Mouse (Mus musculus) left cerebral cortex, postnatal 4 days (tissue): ENCODE results near the gene Cnp. TPM values are rescaled to one million over a fixed set of nuclear protein-coding genes. Genes with fewer than 3 reads are reported as not detected.
"Not testable (repeated sequence)": the region's sequence is repeated elsewhere in the genome, so short reads cannot be mapped to it uniquely, and the experiment has no call there.

Experiments
- DNase-seq: peaks from one replicate; pipeline ENCODE4 v3.0.0-alpha.2; 2022
- intact Hi-C: fragments of 180-260 bp; cut with DNase I; formaldehyde crosslinking; loops from one replicate; pipeline ENCODE4 v1.15.1; 2025
- total RNA-seq, 2 experiments: library from RNA; stranded (reverse); gene quantifications; 2 replicates each; pipeline ENCODE4 v1.2.3; 2021

Cnp gene
- total RNA-seq, 2 experiments from 2014 or later, result 25.6 to 29.6 TPM

DNA sequence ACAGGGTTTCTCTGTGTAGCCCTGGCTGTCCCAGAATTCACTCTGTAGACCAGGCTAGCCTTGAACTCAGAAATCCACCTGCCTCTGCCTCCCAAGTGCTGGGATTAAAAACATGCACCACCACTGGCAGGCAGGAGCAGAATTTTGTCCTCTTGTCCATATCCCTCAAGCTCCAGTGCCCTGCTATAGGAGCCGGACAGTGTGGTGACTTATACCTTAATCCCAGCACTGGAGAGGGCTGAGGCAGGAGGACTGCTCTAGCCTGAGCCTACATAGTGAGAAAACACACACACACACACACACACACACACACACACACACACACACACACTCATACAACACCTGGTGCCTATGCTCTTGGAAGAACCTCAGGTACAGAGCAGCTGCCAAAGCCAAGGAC, 7.7 kb downstream of the Cnp start:
- intact Hi-C loops, result not testable (repeated sequence)

DNA sequence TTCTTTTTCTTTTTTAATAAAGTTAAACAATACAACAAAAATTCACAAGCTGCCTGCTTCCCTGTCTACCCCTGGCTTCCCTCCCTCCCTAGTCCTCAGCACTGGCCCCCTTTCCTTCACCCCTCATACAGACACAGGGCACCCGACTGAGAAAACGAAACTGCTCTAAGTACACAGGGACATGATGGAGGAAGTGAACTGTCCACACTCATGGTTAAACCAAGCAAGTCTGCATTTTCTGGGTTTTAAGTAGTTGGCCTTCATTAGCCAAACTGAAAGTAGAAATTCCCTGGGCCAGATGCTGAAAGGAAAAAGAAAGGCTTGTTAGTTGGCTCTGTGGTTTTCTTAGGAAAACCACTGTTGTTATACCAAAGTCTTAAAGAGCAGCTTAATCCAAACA, 8.1 kb downstream of the Cnp start:
- intact Hi-C loops, result no loop called here
- DNase-seq, result no peak

More for the DNA sequence above, 7.7 kb downstream of the Cnp start:
- not testable (repeated sequence) for DNase-seq

DNA sequence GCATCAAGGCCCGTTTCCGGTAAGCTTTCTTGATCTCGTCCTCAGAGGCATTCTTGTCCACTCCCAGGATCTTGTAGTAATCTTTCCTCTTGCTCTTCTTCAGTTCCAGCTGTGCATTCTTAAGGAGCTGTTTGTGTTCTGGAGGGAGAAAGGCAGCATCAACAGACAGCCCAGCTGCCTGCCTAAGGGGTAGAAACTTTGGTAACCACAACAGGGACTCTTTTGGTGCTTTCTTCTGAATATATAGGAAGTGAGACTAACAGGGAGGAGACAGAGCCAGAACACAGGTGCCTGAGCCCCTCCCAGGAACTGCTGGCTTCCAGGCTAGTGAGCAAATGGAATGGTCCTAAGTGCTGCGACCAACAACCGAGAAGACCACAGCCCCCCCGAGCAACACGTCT, 9.9 kb downstream of the Cnp start:
- no peak for DNase-seq
- intact Hi-C loops, result no loop called here

DNA sequence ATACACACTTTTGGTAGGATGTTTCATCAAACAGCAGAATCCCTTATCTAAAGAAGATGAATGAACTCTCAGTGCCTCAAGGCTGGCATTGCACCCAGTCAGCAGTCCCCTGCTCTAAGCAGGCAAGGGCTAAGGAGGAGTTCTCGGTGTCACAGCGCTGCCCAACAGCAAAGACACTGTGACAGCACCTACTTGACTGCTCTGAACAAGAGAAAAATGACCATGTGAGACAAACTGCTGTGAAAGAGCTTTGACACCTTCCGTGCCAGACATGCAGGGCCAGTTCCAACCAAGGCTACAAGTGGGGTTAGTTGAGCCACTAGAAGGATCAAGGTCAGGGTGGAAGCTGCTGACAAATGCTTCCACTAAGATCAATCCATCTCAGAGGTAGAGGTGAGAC, 10.4 kb downstream of the Cnp start:
- DNase-seq, result no peak
- intact Hi-C loops, result no loop called here

DNA sequence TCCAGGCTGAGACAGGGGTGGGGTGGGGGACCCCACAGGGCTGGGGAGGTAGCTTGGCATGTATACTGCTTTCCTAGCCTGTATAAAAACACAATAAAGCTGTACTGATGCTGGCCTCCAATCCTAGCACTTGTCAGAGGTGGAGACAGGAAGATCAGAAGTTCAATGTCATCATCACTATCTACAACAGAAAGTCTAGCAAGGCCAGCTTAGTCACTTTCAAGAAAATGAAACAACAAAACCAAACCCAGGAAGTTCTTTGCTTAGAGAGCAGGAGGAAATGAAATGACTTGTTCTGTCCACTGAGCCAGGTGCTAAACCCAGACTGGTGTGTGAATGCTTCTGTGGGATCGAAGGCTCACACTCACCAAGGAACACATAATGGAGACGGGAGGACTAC, 13.8 kb downstream of the Cnp start:
- intact Hi-C loops, result no loop called here
- no peak for DNase-seq

DNA sequence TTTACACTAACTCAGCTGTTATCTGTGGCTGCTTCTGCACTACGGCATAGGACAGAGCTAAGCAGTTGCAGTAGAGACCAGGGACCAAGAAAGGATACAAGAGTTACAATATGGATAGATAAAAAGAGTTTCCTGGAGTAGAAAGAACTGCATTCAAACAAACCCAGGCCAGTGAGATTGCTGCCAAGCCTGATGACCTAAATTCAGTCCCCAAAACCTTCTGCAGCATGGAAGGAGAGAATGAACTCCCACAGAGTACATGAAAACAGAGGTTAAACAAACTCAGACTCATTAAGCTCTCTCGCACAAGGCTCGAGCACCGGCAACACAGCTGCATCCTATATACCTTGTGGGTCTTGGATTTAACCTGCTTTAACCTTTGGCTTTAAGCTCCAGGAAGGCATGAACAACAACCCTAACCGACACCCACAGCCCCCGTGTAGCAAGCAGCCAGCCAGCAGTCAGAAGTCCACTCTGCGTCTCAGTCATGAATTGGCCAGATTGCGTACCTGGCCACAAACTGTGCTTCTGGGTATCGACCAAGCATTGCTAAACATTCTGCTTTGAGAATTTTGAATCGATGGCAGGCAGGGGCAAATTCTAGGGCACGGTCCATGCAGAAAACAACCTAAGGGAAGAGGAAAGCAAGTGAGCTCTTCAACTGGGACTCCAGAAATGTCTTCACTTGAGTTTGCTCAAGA, 17.8 kb downstream of the Cnp start:
- intact Hi-C loops, result no loop called here
- no peak for DNase-seq

DNA sequence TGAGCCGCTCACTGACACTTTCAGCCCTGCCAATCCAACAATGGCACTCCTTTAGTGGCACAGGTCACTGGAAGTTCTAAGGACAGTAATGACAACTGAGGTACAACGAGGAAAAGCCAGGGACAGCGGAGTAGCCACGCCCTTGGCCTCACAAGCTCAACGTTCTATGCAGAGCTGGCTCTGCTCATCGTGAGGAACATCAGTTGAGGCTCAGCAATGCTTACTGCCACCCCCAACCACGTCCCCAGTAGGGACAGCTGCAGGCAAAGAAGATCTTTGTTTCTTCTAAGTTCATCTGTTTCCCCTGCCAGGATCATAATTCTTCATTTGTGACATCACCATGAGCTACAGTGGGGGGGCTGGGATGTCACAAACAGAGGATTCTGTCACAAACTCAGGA, 19.9 kb downstream of the Cnp start:
- intact Hi-C loops, result no loop called here
- no peak for DNase-seq

DNA sequence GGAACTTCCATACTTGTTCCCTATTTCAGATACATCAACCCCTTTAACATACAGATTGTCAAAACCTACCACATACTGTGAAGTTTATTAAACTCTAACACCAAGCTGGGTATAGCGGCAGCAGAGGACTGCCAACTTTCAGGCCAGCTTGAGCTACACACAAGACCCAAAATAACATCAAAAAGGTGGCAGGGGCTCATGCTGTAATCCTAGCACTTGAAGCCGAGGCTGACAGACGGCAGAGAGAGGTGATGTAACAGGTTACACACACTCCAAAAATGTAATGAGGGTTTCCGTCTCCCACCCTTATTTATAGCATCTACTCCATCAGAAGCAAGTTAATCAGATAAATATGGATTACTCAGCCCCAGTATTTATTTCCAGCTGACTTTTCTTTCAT, 20.8 kb downstream of the Cnp start:
- no peak for DNase-seq
- intact Hi-C loops, result no loop called here

DNA sequence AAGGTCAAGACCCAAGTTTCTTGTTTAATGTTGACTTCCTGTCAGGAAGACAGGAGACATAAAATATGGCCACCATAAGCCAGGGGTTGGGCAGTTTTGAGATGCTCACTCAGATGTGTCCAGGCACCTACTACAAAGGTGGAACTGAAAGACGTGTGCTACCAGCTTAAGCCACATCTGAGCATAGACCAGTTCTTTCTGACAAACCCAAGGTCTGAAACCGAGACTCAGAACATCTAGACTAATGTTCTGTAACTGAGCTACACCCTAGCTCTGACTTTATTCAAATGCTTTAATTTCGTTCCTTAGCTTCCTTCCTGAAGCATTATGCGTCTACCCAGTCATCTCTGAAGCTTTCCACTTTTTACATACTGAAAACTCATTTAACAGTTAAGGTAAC, 23.4 kb downstream of the Cnp start:
- intact Hi-C loops, result no loop called here
- DNase-seq, result no peak

DNA sequence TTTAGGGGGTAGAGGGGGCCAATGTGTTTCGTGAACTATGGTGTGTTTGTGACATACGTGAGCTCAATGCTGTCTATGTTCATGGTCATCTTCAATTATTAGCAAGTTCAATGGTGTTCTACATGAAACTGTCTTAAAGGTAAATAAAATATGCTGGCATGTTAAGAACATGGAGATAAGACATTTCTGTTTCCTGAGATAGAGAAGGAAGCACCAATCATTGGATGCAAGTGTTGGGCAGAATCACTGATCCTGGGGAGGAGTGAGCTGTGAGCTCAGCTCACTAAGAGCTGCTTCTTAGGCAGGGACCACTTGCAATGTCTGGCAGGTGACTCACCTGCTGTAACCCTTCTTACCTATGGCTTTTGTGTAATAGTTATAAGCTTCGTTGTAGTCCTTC, 26.7 kb downstream of the Cnp start:
- intact Hi-C loops, result no loop called here
- no peak for DNase-seq

DNA sequence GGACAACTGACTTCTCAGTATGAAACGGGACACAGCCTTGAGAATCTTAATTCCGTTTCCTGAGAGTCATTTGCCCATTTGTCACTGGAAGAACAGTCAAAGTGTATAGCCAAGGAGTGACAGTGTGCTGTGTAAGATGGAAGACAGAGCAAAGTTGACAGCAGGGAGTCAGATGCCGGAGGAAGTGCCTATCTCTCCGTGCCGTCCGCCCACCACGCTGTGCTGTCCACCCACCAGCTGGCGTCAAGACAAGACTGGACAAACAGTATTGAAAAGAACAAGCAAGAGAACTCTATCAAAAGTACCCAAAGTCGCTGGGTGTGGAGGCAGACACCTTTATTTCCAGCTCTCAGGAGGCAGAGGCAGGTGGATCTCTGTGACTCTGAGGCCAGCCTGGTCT, 28.5 kb downstream of the Cnp start:
- no peak for DNase-seq
- intact Hi-C loops, result no loop called here

DNA sequence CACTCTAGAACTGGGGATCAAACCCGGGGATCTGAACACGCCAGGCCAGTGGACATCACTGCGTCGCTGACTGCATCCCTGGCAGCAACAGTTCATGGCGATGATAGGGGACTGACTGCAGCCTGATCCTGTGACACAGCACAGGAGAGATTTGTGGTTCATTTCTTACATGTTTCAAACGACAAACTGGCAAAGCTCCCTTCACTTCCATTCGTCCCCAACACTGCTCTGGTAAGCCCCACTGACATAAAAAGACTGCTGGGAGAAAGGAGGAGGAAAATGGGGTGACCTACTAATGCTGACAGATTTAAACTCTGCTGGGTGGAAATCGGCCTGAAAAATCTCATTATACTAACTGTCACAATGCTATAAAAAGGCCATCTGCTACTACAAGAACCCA, 29.1 kb downstream of the Cnp start:
- intact Hi-C loops, result no loop called here
- DNase-seq, result no peak

DNA sequence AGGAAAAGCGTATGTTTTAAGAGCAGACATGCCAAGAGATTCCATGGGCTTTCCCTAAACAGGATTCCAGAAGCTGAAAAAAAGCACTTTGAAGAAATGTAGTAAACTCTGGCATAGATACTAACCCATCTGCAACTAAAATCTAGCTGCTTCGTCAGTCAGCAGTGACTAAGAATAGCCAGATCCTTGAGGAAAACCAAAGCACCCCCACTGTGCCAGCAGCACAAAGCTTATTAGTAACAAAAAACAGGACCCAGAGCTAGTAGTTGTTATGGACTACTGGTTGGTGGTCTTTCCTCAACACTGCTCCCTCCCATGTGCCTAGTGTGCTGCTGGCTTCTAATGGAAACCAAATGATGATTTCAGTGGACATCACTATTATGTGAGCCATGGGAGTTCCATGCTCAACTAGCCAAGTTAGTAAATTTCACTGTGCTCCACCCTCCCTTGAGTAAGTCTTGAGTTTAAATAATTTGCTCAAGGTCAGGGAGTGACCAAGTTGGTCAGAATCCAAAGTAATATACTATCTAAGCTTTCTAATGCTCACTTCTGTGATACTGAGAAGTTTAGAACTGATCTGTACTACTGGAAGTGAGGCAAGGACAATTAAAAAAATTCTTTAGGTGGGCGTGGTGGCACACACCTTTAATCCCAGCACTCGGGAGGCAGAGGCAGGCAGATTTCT, 29.8 kb downstream of the Cnp start:
- DNase-seq, result no peak
- intact Hi-C loops, result loop anchor here (5.0 kb wide), 1 partner anchor 32 kb away; the partner anchor contains the start of gene Cnp

DNA sequence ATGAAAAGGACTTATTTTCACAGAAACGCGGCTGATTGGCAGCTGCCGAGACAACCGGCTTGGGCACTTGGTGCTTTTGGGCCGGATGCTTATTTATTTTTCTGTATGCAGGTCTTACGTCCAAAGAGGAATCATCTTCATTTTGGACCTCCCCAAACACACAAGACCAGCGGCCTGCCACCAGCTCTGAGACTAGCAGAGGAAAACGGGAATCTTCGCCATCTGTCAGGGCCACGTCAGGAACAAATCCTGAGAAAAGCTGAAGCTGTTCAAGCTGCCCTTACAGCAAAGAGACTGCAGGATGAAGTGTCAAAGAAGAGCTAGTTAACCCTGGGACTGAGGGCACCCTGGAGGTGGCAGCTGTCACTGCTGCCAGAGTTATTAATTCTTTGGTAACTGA, 30.7 kb downstream of the Cnp start:
- no peak for DNase-seq
- intact Hi-C loops, result loop anchor here (5.0 kb wide), 1 partner anchor 33 kb away; the partner anchor contains the start of gene Cnp

DNA sequence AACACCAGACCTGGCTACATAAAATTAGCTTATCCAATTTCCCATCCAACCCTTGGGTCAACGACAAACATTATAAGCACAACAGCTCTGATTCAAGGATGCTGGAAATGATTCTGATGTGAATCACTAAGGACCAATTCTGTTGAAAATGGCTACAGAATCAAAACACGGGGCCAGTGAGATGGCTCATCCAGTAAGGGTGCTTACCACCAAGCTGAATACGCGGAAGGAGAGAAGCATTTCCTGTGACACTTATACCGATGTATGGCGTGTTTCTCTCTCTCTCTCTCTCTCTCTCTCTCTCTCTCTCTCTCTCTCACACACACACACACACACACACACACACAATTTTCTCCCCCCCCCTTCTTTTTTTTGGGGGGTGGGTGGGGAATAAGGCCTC, 32.4 kb downstream of the Cnp start:
- no peak for DNase-seq
- intact Hi-C loops, result loop anchor here (5.0 kb wide), 1 partner anchor 35 kb away; the partner anchor contains the start of gene Cnp

DNA sequence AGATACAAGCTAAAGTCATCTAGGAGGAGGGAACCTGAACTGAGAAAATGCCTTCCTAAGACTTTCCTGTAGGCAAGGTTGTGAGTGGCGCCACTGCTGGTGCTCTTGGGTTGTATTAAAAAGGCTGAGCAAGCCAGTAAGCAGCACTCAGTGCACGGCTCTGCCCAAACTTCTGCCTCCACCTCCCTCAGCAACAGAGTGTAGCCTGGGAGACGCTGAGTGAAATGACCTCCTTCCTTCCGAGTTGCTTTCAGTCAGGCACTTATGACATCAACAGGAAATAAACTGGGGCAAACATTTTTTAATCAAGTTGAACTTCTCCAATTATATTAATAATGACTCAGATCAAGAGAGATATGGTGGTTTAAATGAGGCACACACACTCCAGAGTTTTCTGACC, 34.1 kb downstream of the Cnp start:
- intact Hi-C loops, result loop anchor here (5.0 kb wide), 1 partner anchor 36 kb away; the partner anchor contains the start of gene Cnp
- DNase-seq, result no peak

DNA sequence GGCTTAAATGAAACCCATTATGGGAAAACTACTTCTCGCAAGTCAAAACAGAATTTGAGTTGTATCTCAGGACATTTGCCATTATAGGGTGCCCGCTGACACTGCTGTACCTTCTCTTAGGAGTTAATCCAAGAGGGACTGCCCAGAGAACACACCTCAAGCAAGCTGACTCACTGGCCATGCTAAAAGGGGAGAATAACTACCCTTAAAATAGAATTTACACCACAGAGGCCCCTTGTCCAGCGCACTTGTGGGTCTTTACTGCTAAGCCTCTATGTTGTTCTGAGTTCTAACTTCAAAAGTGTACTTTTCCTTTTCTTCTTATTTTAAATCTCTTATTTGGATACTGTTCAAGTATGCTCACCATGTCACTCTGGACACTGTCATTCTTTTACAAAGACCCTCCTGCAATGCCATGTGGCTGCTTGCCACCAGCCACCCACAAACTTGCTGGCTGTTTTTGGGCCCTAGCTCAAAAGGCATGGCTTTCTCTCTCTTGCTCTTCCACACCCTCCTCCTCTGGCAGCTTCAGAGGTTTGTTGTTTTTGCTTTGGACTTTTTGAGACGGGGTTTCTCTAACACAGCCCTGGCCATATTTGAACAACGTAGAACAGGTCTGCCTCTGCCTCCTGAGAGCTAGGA, 34.8 kb downstream of the Cnp start:
- DNase-seq, result peak; percentile 37
- intact Hi-C loops, result loop anchor here (5.0 kb wide), 1 partner anchor 37 kb away; the partner anchor contains the start of gene Cnp

DNA sequence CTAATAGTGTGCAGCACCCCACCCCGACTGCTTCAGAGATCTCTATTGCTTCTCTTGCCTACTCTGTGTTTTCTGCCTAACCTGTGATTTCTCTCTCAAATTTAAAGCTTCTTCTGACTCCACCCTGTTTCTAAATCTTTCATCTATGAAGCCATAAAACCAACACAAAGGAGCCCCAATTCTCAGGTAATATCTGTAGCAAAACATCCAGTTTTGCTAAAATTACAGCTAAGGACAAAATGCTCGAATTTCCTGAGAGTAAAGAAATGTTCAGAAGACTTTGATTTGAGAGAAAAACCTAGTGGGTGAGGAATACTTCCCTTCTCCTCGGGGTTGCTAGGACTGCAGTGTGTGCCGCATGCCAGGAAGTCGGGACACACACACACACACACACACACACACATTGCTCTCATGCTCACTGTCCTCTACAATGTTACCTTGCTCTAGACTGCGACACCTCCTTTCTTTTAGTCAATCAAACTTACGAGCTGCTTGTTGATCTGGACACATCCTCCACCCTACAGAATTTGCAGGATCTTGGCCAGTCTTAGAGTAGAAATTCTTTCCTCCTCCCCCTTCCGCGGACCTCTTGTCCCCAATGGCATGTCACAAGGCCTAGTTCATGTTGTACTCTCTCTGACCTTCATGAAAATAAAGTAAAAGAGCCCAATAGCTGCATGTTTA, 35.4 kb downstream of the Cnp start:
- intact Hi-C loops, result loop anchor here (5.0 kb wide), 1 partner anchor 38 kb away; the partner anchor contains the start of gene Cnp

DNA sequence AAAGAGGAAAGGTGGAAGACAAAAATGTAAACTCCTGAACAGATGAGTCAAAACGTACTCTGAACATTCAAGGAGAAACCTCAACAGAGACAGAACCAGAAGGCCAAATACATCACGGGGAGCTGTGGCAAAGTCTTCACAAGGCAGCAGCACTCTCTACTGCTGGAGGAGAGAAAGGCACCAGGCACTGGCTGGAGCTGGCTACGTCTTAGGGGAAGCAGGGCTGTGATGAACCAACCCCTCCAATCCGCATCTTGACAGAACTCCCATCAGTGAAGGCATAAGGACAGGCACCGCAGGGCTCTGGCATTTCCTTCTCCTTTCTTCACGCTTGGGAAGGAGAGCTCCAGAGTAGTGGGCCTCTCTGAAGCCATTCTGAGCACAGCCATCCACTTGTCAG, 36.9 kb downstream of the Cnp start:
- intact Hi-C loops, result no loop called here
- DNase-seq, result peak; percentile 28

More for the DNA sequence above, 35.4 kb downstream of the Cnp start:
- DNase-seq, result no peak

DNA sequence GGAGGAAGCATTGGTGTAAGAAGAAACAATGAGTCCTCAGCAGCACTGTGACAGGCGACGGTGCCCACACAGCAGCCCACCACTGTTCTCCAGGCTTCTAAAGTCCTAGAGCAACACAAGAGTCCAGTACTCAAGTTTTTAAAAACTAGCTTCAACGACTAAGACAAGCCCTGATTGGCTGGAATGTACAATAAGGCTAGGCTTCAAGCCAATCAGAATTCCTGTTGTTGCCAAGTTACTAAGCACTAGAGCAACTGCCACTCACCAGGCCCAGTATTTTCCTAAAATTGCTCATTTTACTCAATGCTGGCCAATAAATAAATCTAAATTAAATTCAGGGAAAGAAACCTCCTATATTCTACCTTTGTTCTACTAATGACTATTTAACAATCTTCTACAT, 38.5 kb downstream of the Cnp start:
- intact Hi-C loops, result no loop called here
- DNase-seq, result no peak

DNA sequence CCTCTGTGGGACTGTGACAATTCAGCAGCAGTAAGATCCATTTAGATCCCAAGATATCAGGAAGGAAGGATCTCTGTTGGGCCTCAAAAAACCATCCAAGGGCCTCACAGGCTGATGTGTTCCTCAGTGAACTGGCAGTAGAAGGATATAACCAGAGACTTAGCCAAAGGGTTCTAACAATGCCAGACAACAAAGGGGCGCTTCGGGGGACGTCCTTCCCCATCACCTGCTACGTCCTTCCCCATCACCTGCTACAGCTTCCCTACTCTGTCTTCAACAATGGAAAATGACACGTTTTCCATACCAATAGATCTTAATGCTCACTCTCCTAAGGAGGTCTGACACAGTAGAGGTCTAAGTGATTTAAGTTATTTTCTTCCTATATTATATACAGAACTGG, 41.6 kb downstream of the Cnp start:
- DNase-seq, result no peak
- intact Hi-C loops, result no loop called here
